Mouse (Mus musculus) adipose tissue, adult 10 weeks (tissue): Measurements from ENCODE around the gene Tmem132b. TPM values are rescaled to one million over a fixed set of nuclear protein-coding genes. Genes with fewer than 3 reads are reported as not detected.

Experiments
- polyA plus RNA-seq: library from polyadenylated mRNA; stranded (reverse); fragments of 350-450 nt; fragmentation: Illumina TruSeq; extraction: RNeasy Lipid Tissue Mini Kit (QIAGEN cat#74804); gene quantifications from one replicate; pipeline ENCODE4 v1.2.3, GENCODE M21; 2014; ENCODE audit warnings: low read depth, low replicate concordance

Gene Tmem132b
- 4.4 TPM for polyA plus RNA-seq

GRCm38 (mm10) chr5:125531634-125532033, at the start of gene Tmem132b:
Gene Tmem132b, plus strand, starts transcription at chr5:125531774.

Other genes with a start within 250 kb of the Tmem132b start
- gene Scarb1, start 190.7 kb upstream of the Tmem132b start, polyA plus RNA-seq: 116 TPM
- gene Gm10382, start 142.5 kb upstream of the Tmem132b start, polyA plus RNA-seq: 1.2 TPM
- gene Ubc, start 141.6 kb upstream of the Tmem132b start, polyA plus RNA-seq: 524 TPM
- 12.0 TPM for gene Dhx37, start 97.7 kb upstream of the Tmem132b start, polyA plus RNA-seq
- gene Bri3bp, start 90.2 kb upstream of the Tmem132b start, polyA plus RNA-seq: 25.2 TPM
- gene Aacs, start 56.0 kb upstream of the Tmem132b start, polyA plus RNA-seq: 79.8 TPM